Mouse (Mus musculus) small intestine, adult 2 months (tissue): Measurements from ENCODE around the gene Rbfox1.

Experiments
- CTCF ChIP-seq: fragments of 200-500 bp; IDR thresholded peaks from 2 replicates; pipeline ENCODE4 v1.5.1; 2012; ENCODE audit warnings: low read depth, mild to moderate bottlenecking, control low read depth, inconsistent platforms, low read length, moderate library complexity, mixed read lengths; ENCODE audit not compliant: insufficient replicate concordance, insufficient read length; ENCODE audit errors: extremely low read depth
- POLR2A ChIP-seq: fragments of 200-500 bp; IDR thresholded peaks from 2 replicates; pipeline ENCODE4 v1.6.1; 2012; ENCODE audit warnings: low read depth, mild to moderate bottlenecking, control low read depth, inconsistent platforms, low read length, moderate library complexity

GRCm38 (mm10) chr16:7407862-7408640 is 1522.9 kb downstream of the Rbfox1 start:
- TF ChIP-seq CTCF (no peak), POLR2A (no peak)
